Comparison of ENCODE assay signal across 21 mouse cellular contexts in genomic region chrX:18409598-18409997, GRCm38 (mm10). TPM values are rescaled to one million over a fixed set of nuclear protein-coding genes. Genes with fewer than 3 reads are reported as not detected.
A peak's percentile ranks its signal among the peaks of the same experiment; 100 is the strongest.
DNase-seq lines count a peak whose midpoint lies in the region; TF ChIP-seq lines count a peak whose summit lies in the region.
"Had no signal": no experiment of that assay in that cellular context is flagged by ENCODE, and none has a peak within 500 bp of the region (broad histone marks: within the 10 kb centered on the region; RNA-seq: fewer than 3 reads in every experiment).

No protein-coding gene starts in this region.

- no peak for TF ChIP-seq CTCF in layer of hippocampus, adult 2 months (conservative IDR thresholded peaks at IDR 0.05)

- no peak overlapping the region for H3K4me3 ChIP-seq in layer of hippocampus, adult 2 months
- H3K4me3 ChIP-seq: forebrain, embryonic 10.5 days; gastrocnemius, adult 2 months; hindbrain, embryonic 12.5 days; hindbrain, embryonic 15.5 days had no signal

- 0 out of 2 replicates have a peak overlapping the region, but pooled peaks have one; percentile 10 for H3K27ac ChIP-seq in layer of hippocampus, adult 2 months
- H3K27ac ChIP-seq: forebrain, embryonic 10.5 days; gastrocnemius, adult 2 months; hindbrain, embryonic 12.5 days; hindbrain, embryonic 15.5 days had no signal

- DNase-seq in cerebellum, adult 9-10 months: peak; percentile 19
- DNase-seq in cerebellum, adult 8-10 months: no peak
- DNase-seq in layer of hippocampus, adult 2 months (ENCODE audit: low spot score in 2 of 2): no peak
- DNase-seq in layer of hippocampus, postnatal 10 days (ENCODE audit: low spot score in 2 of 2): no peak
- DNase-seq in right cerebral cortex, adult 18-20 months: peak; percentile 3
- no peak for DNase-seq in right cerebral cortex, postnatal 4 days
- DNase-seq in embryo, embryonic 9.5 days (ENCODE audit: extremely low spot score): no peak
- DNase-seq: adrenal gland, adult 8-10 months; adrenal gland, postnatal 25 days; cerebellum, adult 18-20 months; cerebellum, postnatal 10 days; cerebellum, postnatal 36 days; embryo, embryonic 11 days; gastrocnemius, adult 2 months; gastrocnemius, postnatal 14 days; heart, adult 11 months had no signal

RNA-seq across cellular contexts. Expression of gene 4930578C19Rik, which starts 51.6 kb away (rescaled TPM):
- total RNA-seq in layer of hippocampus, adult 2 months (2021): 1 to 10 TPM in 1 of 2 experiments, under 1 TPM in 1; 0.96 to 1.5 TPM
- 1 to 10 TPM; 1.9 to 2.2 TPM for total RNA-seq in layer of hippocampus, postnatal 10 days (2021)
- total RNA-seq: ES-E14; hematopoietic stem cell, adult 5-6 weeks had no signal

Comparison
In these comparisons a context has a peak if more than half of its experiments do, and no peak if none do; other contexts are left out.
1. DNase-seq: peak in cerebellum, adult 9-10 months (single experiment) and right cerebral cortex, adult 18-20 months (single experiment); none in cerebellum, adult 8-10 months (single experiment), layer of hippocampus, adult 2 months (0 of 2), layer of hippocampus, postnatal 10 days (0 of 2), right cerebral cortex, postnatal 4 days (single experiment) and embryo, embryonic 9.5 days (single experiment).